Mouse (Mus musculus) left cerebral cortex, adult 8-10 months (tissue): ENCODE data around the gene Zfp334. TPM values are rescaled to one million over a fixed set of nuclear protein-coding genes. Genes with fewer than 3 reads are reported as not detected.

Experiments used
- total RNA-seq, 4 experiments: library from RNA; stranded (reverse); gene quantifications; 2 replicates each; pipeline ENCODE4 v1.2.4; 2022

Zfp334 gene
- total RNA-seq, 4 experiments from 2014 or later = 14.1 to 15.7 (median 15.3) TPM

Other genes with a start within 250 kb of the Zfp334 start
- 10 to 100 TPM; 43.7 to 47.2 (median 44.4) TPM for gene Cdh22, start 153.4 kb downstream of the Zfp334 start, total RNA-seq
- gene Slc35c2, start 100.4 kb downstream of the Zfp334 start, total RNA-seq = 10 to 100 TPM; 57.0 to 58.1 (median 57.6) TPM
- gene Elmo2, start 61.8 kb downstream of the Zfp334 start, total RNA-seq = 100 to 1,000 TPM; 127 to 150 (median 134) TPM
- under 1 TPM in 1 of 4 experiments, not detected in 3; 0.11 TPM for gene Zfp663, start 19.5 kb downstream of the Zfp334 start, total RNA-seq
- not detected for gene Ocstamp, start 12.1 kb upstream of the Zfp334 start, total RNA-seq
- gene Slc13a3, start 85.0 kb upstream of the Zfp334 start, total RNA-seq = 10 to 100 TPM; 17.7 to 21.1 (median 19.2) TPM
- gene Trp53rka, start 105.1 kb upstream of the Zfp334 start, total RNA-seq = 10 to 100 TPM; 19.2 to 20.3 (median 20.0) TPM
- gene Slc2a10, start 115.5 kb upstream of the Zfp334 start, total RNA-seq = 1 to 10 TPM; 1.0 to 1.4 (median 1.2) TPM
- 1 to 10 TPM; 2.8 to 3.9 (median 3.5) TPM for gene Eya2, start 206.8 kb upstream of the Zfp334 start, total RNA-seq